ENCODE assay signal across 17 mouse cellular contexts in genomic region chr1:166214181-166214580, GRCm38 (mm10). TPM values are rescaled to one million over a fixed set of nuclear protein-coding genes. Genes with fewer than 3 reads are reported as not detected.
DNase-seq lines count a peak whose midpoint lies in the region; ATAC-seq and TF ChIP-seq lines count a peak whose summit lies in the region.
"Had no signal": no experiment of that assay in that cellular context is flagged by ENCODE, and none has a peak within 500 bp of the region (broad histone marks: within the 10 kb centered on the region; RNA-seq: fewer than 3 reads in every experiment).

No protein-coding gene starts in this region.

- peak; percentile 7 for DNase-seq in forebrain, postnatal 0 days
- no peak for DNase-seq in forebrain, embryonic 10.5 days (ENCODE audit: extremely low spot score, low spot score)
- no peak for DNase-seq in left cerebral cortex, adult 2 months (ENCODE audit: extremely low spot score in 1 of 2, low spot score in 2 of 2)
- no peak for DNase-seq in left cerebral cortex, postnatal 10 days (ENCODE audit: extremely low spot score in 1 of 2, low spot score in 2 of 2)
- peak; percentile 32 for DNase-seq in embryo, embryonic 11 days
- DNase-seq in urinary bladder, postnatal 4 days (ENCODE audit: low spot score in 2 of 2) = no peak
- no peak for DNase-seq in urinary bladder, postnatal 25 days (ENCODE audit: low spot score)
- DNase-seq: cerebellum, postnatal 36 days had no signal

- H3K79me3 ChIP-seq in C2C12 (ENCODE audit: low read depth) = no peaks in the 10 kb centered on the region

- TF ChIP-seq CTCF in forebrain, postnatal 0 days (IDR thresholded peaks at IDR 0.05; ENCODE audit: low read depth) = peak; percentile 50
- peak; percentile 54 for TF ChIP-seq CTCF in left cerebral cortex, adult 2 months (IDR thresholded peaks at IDR 0.05)
- peak; percentile 18 for TF ChIP-seq CTCF in C2C12 (IDR thresholded peaks at IDR 0.05; ENCODE audit: control insufficient read depth, insufficient read depth, insufficient read length)

- no peak overlapping the region for H3K9ac ChIP-seq in forebrain, postnatal 0 days
- H3K9ac ChIP-seq: neural tube, embryonic 15.5 days had no signal

- H3K27me3 ChIP-seq in forebrain, postnatal 0 days (ENCODE audit: insufficient read depth, low read length) = no peaks in the 10 kb centered on the region
- H3K27me3 ChIP-seq in forebrain, embryonic 10.5 days (ENCODE audit: poor library complexity, severe bottlenecking) = no peaks in the 10 kb centered on the region
- no peaks in the 10 kb centered on the region for H3K27me3 ChIP-seq in C2C12 (ENCODE audit: control insufficient read depth, insufficient read depth, insufficient read length)
- H3K27me3 ChIP-seq: neural tube, embryonic 15.5 days had no signal

- intact Hi-C loops in left cerebral cortex, adult 2 months (cut with DNase I) = loop anchor here (2.0 kb wide), 1 partner anchor 105 kb away; no protein-coding TSS in a partner anchor
- intact Hi-C loops in left cerebral cortex, postnatal 10 days (cut with DNase I) = no loop called here

- H3K4me2 ChIP-seq in forebrain, postnatal 0 days (ENCODE audit: low read depth) = no peak overlapping the region
- H3K4me2 ChIP-seq: neural tube, embryonic 15.5 days had no signal

- no peak overlapping the region for H3K27ac ChIP-seq in forebrain, postnatal 0 days (ENCODE audit: low read depth, low read length)
- H3K27ac ChIP-seq in forebrain, embryonic 10.5 days = no peak overlapping the region
- no peak overlapping the region for H3K27ac ChIP-seq in left cerebral cortex, adult 2 months
- H3K27ac ChIP-seq: neural tube, embryonic 15.5 days had no signal

- no peak overlapping the region for H3K4me3 ChIP-seq in forebrain, postnatal 0 days (ENCODE audit: low read depth, low read length)
- no peak overlapping the region for H3K4me3 ChIP-seq in forebrain, embryonic 10.5 days
- H3K4me3 ChIP-seq in left cerebral cortex, adult 2 months = no peak overlapping the region
- no peak overlapping the region for H3K4me3 ChIP-seq in C2C12 (ENCODE audit: insufficient read depth, poor library complexity, severe bottlenecking)
- H3K4me3 ChIP-seq: neural tube, embryonic 15.5 days had no signal

- no peaks in the 10 kb centered on the region for H3K9me3 ChIP-seq in forebrain, postnatal 0 days (ENCODE audit: low read length)
- no peaks in the 10 kb centered on the region for H3K9me3 ChIP-seq in forebrain, embryonic 10.5 days
- H3K9me3 ChIP-seq: neural tube, embryonic 15.5 days had no signal

- no peaks in the 10 kb centered on the region for H3K4me1 ChIP-seq in forebrain, postnatal 0 days (ENCODE audit: insufficient read depth)
- no peaks in the 10 kb centered on the region for H3K4me1 ChIP-seq in forebrain, embryonic 10.5 days
- H3K4me1 ChIP-seq: neural tube, embryonic 15.5 days had no signal

- 81% methylated on average over 4 of the region's 4 CpGs for WGBS in forebrain, postnatal 0 days
- 92% methylated on average over 4 of the region's 4 CpGs for WGBS in forebrain, embryonic 10.5 days

- no peak overlapping the region for H3ac ChIP-seq in C2C12 (ENCODE audit: control insufficient read depth, insufficient read length, low read depth)

- no peaks in the 10 kb centered on the region for H3K79me2 ChIP-seq in C2C12 (ENCODE audit: control insufficient read depth, insufficient read depth)

- H3K36me3 ChIP-seq in forebrain, postnatal 0 days (ENCODE audit: insufficient read depth) = no peaks in the 10 kb centered on the region
- H3K36me3 ChIP-seq in forebrain, embryonic 10.5 days (replicated peaks) = no peaks in the 10 kb centered on the region
- no peaks in the 10 kb centered on the region for H3K36me3 ChIP-seq in C2C12 (ENCODE audit: control insufficient read depth, insufficient read depth)
- H3K36me3 ChIP-seq: neural tube, embryonic 15.5 days had no signal

- no peak for ATAC-seq in forebrain, postnatal 0 days
- ATAC-seq: intestine, embryonic 16.5 days; midbrain, embryonic 16.5 days had no signal

TF ChIP-seq in C2C12, 6 proteins besides CTCF, POLR2A, EP300 and RAD21:
- TF ChIP-seq FOSL1 (IDR thresholded peaks at IDR 0.05; ENCODE audit: insufficient read depth, low read length, poor library complexity, severe bottlenecking) = no peak
TF ChIP-seq in C2C12: peak in this region for 0.

RNA-seq across cellular contexts. Expression of gene Mael, which starts 24.4 kb away (rescaled TPM):
- 0.10 TPM in 1 of 2 replicates, not detected in the other for total RNA-seq in forebrain, postnatal 0 days (2014; rRNA removed)
- polyA plus RNA-seq in forebrain, postnatal 0 days (2015; fragmentation: Nextera tagmentation; extraction: Ambion mirVana) = not detected in 2 replicates
- not detected in 2 replicates for polyA plus RNA-seq in forebrain, embryonic 10.5 days (2016; fragmentation: Nextera tagmentation; extraction: Ambion mirVana)
- not detected for total RNA-seq in left cerebral cortex, adult 2 months (2021)
- total RNA-seq in left cerebral cortex, postnatal 10 days (2021) = under 1 TPM in 1 of 2 experiments, not detected in 1; 0.43 TPM
- not detected for polyA plus RNA-seq in C2C12 (2012; fragmentation: generic; extraction: Trizol)
- total RNA-seq: heart, postnatal 25 days had no signal
- polyA plus RNA-seq: forebrain, embryonic 11.5 days; intestine, embryonic 16.5 days; liver, embryonic 16.5 days; midbrain, embryonic 16.5 days; small intestine, adult 2 months; thymus, postnatal 0 days had no signal

RNA-seq across cellular contexts. Expression of gene Ildr2, which starts 39.8 kb away (rescaled TPM):
- total RNA-seq in forebrain, postnatal 0 days (2014; rRNA removed) = 24.4 and 38.1 TPM in 2 replicates
- polyA plus RNA-seq in forebrain, postnatal 0 days (2015; fragmentation: Nextera tagmentation; extraction: Ambion mirVana) = 3.2 and 6.4 TPM in 2 replicates
- polyA plus RNA-seq in forebrain, embryonic 10.5 days (2016; fragmentation: Nextera tagmentation; extraction: Ambion mirVana) = 7.7 and 8.3 TPM in 2 replicates
- total RNA-seq in left cerebral cortex, adult 2 months (2021) = 100 to 1,000 TPM; 111 to 119 TPM
- 100 to 1,000 TPM; 147 to 154 TPM for total RNA-seq in left cerebral cortex, postnatal 10 days (2021)
- 8.8 TPM for polyA plus RNA-seq in C2C12 (2012; fragmentation: generic; extraction: Trizol)

Comparison
In these comparisons a context has a peak if more than half of its experiments do, and no peak if none do; other contexts are left out.
1. DNase-seq: peak in forebrain, postnatal 0 days (single experiment) and embryo, embryonic 11 days (single experiment); none in forebrain, embryonic 10.5 days (single experiment), left cerebral cortex, adult 2 months (0 of 2), left cerebral cortex, postnatal 10 days (0 of 2), urinary bladder, postnatal 4 days (0 of 2) and urinary bladder, postnatal 25 days (single experiment).
2. Peak in every context shown above with its lines, with median percentiles within 50 percentile points of each other: CTCF ChIP-seq.